Mouse (Mus musculus) midbrain, embryonic 10.5 days (tissue): Measurements from ENCODE around the gene Slc6a5. TPM values are rescaled to one million over a fixed set of nuclear protein-coding genes. Genes with fewer than 3 reads are reported as not detected.

Experiments
- DNase-seq: peaks from one replicate; pipeline ENCODE4 v3.0.0-alpha.2; 2017; ENCODE audit warnings: low spot score
- H3K27ac ChIP-seq: fragments of 300-500 bp; sonication (generic); replicated peaks from 2 replicates; pipeline ENCODE4 v1.5.1; 2016; ENCODE audit warnings: mild to moderate bottlenecking
- H3K27me3 ChIP-seq: fragments of 300-500 bp; sonication (generic); 2 replicates; pipeline ENCODE4 v1.6.1; 2016; ENCODE audit warnings: low read depth, mild to moderate bottlenecking; ENCODE audit not compliant: poor library complexity, severe bottlenecking
- H3K36me3 ChIP-seq: fragments of 300-500 bp; sonication (generic); 2 replicates; pipeline ENCODE4 v1.6.1; 2016; ENCODE audit warnings: mild to moderate bottlenecking, moderate library complexity
- H3K4me1 ChIP-seq: fragments of 300-500 bp; sonication (generic); 2 replicates; pipeline ENCODE4 v1.6.1; 2016
- H3K4me3 ChIP-seq: fragments of 300-500 bp; sonication (generic); 2 replicates; pipeline ENCODE4 v1.5.1; 2016; ENCODE audit warnings: mild to moderate bottlenecking, moderate library complexity
- H3K9me3 ChIP-seq: fragments of 300-500 bp; sonication (generic); replicated peaks from 2 replicates; pipeline ENCODE4 v1.6.1; 2016; ENCODE audit warnings: mild to moderate bottlenecking
- WGBS: fragments of 180-500 bp; shearing (Covaris S2); methylation state at CpG from one replicate; pipeline ENCODE4 v1.1.7; 2016; 5-methylcytosine and 5-hydroxymethylcytosine counted together
- polyA plus RNA-seq: library from polyadenylated mRNA; unstranded; fragments of >200 nt; fragmentation: Nextera tagmentation; extraction: Ambion mirVana; gene quantifications from 2 replicates; pipeline ENCODE4 v1.2.1, GENCODE M21; 2016

Slc6a5 gene
- polyA plus RNA-seq, 1 experiment from 2014 or later, result not detected

GRCm38 (mm10) chr7:49963764-49964163 lies 53.8 kb downstream of the Slc6a5 start:
- no peaks in the 10 kb centered on the region for H3K36me3 ChIP-seq
- DNase-seq, result no peak
- 88% methylated on average over 2 of the region's 2 CpGs for WGBS
- H3K4me1 ChIP-seq, result no peaks in the 10 kb centered on the region
- H3K27me3 ChIP-seq, result no peaks in the 10 kb centered on the region
- H3K9me3 ChIP-seq, result no peaks in the 10 kb centered on the region
- H3K4me3 ChIP-seq, result no peak overlapping the region
- no peak overlapping the region for H3K27ac ChIP-seq

DNA sequence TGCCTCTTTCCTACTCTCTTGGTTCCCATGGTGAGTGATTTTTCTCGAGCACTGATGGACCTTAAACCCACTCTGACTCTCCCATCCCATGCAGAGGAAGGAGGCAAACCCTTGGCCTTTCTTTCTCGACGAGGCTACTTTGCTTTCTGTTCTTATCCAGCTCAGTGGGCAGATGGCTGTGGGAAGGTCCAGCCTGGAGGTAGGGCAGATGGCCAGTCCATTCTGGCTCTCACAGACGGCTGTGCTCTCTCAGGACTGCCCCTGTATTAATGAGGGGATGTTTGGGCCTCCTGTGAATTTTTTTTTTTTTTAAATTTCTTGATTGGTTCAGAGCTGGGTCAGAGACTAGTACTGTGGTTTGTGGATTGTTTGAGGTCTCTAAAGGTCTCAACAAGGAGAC lies 59.6 kb downstream of the Slc6a5 start:
- peaks cover 4% of the 10 kb centered on the region for H3K4me1 ChIP-seq
- H3K27ac ChIP-seq, result no peak overlapping the region
- H3K9me3 ChIP-seq, result no peaks in the 10 kb centered on the region
- peaks cover 36% of the 10 kb centered on the region for H3K27me3 ChIP-seq
- no peak overlapping the region for H3K4me3 ChIP-seq
- no peak for DNase-seq
- H3K36me3 ChIP-seq, result no peaks in the 10 kb centered on the region
- 53% methylated on average over 4 of the region's 4 CpGs for WGBS

- Histone ChIP-seq H3K27ac (peak within 1 kb of the TSS; percentile 55), H3K4me1 (peaks cover 22% of the 10 kb centered on the region), H3K36me3 (no peaks in the 10 kb centered on the region), H3K27me3 (peaks cover 91% of the 10 kb centered on the region), H3K9me3 (no peaks in the 10 kb centered on the region), H3K4me3 (peak within 1 kb of the TSS; percentile 73)
- WGBS, result under 1% methylated on average over 52 of the region's 52 CpGs
- peak; percentile 71 for DNase-seq
These were observed 65.0 kb downstream of the Slc6a5 start, which contains the start of gene Nell1 for GRCm38 (mm10) chr7:49974841-49975440. TSS of gene Nell1 (plus strand) at chr7:49974864.

DNA sequence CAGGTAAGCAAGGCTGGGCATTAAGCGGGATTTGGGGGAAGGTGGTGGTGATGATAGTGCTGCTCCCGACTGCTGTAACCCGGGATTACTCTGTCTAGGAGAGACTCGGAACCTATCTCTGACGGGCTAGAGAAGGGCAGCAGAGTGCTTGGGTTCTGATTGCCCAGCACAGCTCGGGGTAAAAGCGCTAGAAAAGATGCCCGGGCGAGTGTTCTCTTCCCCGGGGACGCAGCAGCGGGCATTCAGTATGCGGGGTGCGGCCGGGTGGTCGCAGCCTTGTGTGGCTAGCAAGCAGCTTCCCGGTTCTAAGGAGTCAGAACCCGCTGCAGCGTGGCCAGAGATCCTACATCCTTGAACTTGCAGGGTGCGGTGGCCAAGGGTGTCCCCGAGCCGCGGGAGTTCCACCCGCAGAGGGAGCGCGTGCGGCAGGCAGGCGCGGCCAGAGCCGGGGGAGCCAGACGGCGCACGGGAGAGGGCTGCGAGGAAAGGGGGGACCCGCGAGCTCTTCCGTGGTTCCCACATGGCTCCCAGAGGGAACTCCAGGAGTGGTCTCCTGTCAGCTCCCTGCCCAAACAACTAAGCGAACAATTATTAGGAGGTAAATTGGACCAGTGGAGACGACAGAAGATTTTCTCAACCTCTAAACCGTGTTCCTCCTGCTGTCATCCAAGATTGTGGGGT lies 65.6 kb downstream of the Slc6a5 start:
- no peaks in the 10 kb centered on the region for H3K36me3 ChIP-seq
- no peaks in the 10 kb centered on the region for H3K9me3 ChIP-seq
- WGBS, result under 1% methylated on average over 40 of the region's 40 CpGs
- H3K27me3 ChIP-seq, result peaks cover 97% of the 10 kb centered on the region
- H3K27ac ChIP-seq, result peak overlapping the region; percentile 55; the same call in 1 of the 2 replicates
- peaks cover 22% of the 10 kb centered on the region for H3K4me1 ChIP-seq
- DNase-seq, result peak; percentile 44
- peak overlapping the region; percentile 73 for H3K4me3 ChIP-seq

- WGBS, result 7% methylated on average over 9 of the region's 9 CpGs
- Histone ChIP-seq H3K4me1 (peaks cover 12% of the 10 kb centered on the region), H3K4me3 (no peak overlapping the region), H3K27ac (no peak overlapping the region), H3K27me3 (peaks cover 86% of the 10 kb centered on the region), H3K9me3 (no peaks in the 10 kb centered on the region), H3K36me3 (no peaks in the 10 kb centered on the region)
- no peak for DNase-seq
These were observed 71.7 kb downstream of the Slc6a5 start for GRCm38 (mm10) chr7:49981511-49982227.

- 25% methylated on average over 6 of the region's 6 CpGs for WGBS
- Histone ChIP-seq H3K4me1 (peaks cover 12% of the 10 kb centered on the region), H3K36me3 (no peaks in the 10 kb centered on the region), H3K4me3 (no peak overlapping the region), H3K27ac (no peak overlapping the region), H3K9me3 (no peaks in the 10 kb centered on the region), H3K27me3 (peaks cover 56% of the 10 kb centered on the region)
- no peak for DNase-seq
These were observed 74.8 kb downstream of the Slc6a5 start for GRCm38 (mm10) chr7:49984698-49985097.

- Histone ChIP-seq H3K9me3 (no peaks in the 10 kb centered on the region), H3K27me3 (peaks cover 43% of the 10 kb centered on the region), H3K27ac (no peak overlapping the region), H3K4me3 (no peak overlapping the region), H3K36me3 (no peaks in the 10 kb centered on the region), H3K4me1 (peaks cover 12% of the 10 kb centered on the region)
- DNase-seq, result no peak
- 88% methylated on average over 8 of the region's 8 CpGs for WGBS
These were observed 76.0 kb downstream of the Slc6a5 start for GRCm38 (mm10) chr7:49985947-49986346.

DNA sequence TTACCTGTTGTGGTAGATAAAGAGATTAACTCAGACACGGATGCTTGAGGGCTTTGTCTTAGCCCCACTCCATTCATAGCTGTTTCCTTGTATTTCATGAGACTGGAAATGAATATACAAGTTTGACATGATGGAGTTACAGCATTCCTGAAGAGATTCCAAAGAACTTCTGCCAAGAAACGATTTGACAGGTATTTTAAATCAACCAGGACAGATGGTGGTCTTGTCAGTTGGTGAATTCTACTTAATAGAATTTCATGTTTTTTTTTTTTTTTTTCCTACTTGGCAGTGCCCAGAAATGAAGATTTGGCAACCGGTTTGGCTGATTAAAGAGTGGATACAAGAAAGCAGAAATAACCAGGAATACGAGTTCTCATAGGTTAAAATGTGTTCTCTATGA lies 89.4 kb downstream of the Slc6a5 start:
- 82% methylated on average over 4 of the region's 4 CpGs for WGBS
- no peaks in the 10 kb centered on the region for H3K36me3 ChIP-seq
- DNase-seq, result no peak
- no peaks in the 10 kb centered on the region for H3K27me3 ChIP-seq
- H3K4me1 ChIP-seq, result no peaks in the 10 kb centered on the region
- H3K27ac ChIP-seq, result no peak overlapping the region
- H3K9me3 ChIP-seq, result no peaks in the 10 kb centered on the region
- no peak overlapping the region for H3K4me3 ChIP-seq

DNA sequence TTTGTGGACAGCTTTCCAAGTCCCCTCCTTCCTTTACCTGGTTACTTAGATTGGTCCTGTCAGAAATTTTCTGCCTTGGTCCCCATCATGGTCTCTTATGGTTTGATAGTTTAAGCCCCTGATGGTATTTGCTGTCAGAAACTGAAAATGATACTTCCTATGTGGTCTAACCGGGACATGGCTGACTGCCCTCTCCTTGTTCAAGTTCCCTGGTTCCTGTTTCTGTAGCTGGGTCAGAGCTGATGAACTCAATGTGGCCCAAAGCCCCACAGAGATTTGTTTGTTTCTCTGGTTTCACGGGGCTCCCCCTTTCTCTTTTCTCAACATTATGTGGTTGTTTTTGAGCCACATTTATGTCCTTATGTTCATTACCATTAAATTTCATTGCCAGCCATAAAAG lies 95.3 kb downstream of the Slc6a5 start:
- H3K4me1 ChIP-seq, result no peaks in the 10 kb centered on the region
- H3K36me3 ChIP-seq, result no peaks in the 10 kb centered on the region
- H3K4me3 ChIP-seq, result no peak overlapping the region
- no peaks in the 10 kb centered on the region for H3K9me3 ChIP-seq
- H3K27ac ChIP-seq, result no peak overlapping the region
- no peaks in the 10 kb centered on the region for H3K27me3 ChIP-seq
- no peak for DNase-seq
- 81% methylated on average over 2 of the region's 2 CpGs for WGBS

Other genes with a start within 250 kb of the Slc6a5 start
- gene Htatip2, start 151.0 kb upstream of the Slc6a5 start, polyA plus RNA-seq, result 9.8 and 10.3 TPM in 2 replicates
- 81.2 and 82.3 TPM in 2 replicates for gene Prmt3, start 131.8 kb upstream of the Slc6a5 start, polyA plus RNA-seq
- 0.54 and 1.5 TPM in 2 replicates for gene Nell1, start 64.7 kb downstream of the Slc6a5 start, polyA plus RNA-seq